Mouse (Mus musculus) lung, embryonic 14.5 days (tissue): Measurements from ENCODE around the gene Avpr1a. TPM values are rescaled to one million over a fixed set of nuclear protein-coding genes. Genes with fewer than 3 reads are reported as not detected.

ENCODE experiments used
- ATAC-seq: fragments of 200-750 bp; cut with Nextera tagmentation; 2 replicates; pipeline ENCODE4 v1.8.0; 2017; ENCODE audit warnings: mild to moderate bottlenecking, moderate TSS enrichment, moderate library complexity; ENCODE audit not compliant: insufficient read depth
- DNase-seq: peaks from one replicate; pipeline ENCODE4 v3.0.0-alpha.2; 2015
- H3K27ac ChIP-seq: fragments of 300-500 bp; sonication (generic); 2 replicates; pipeline ENCODE4 v1.5.1; 2014; ENCODE audit warnings: low read depth, mild to moderate bottlenecking, moderate library complexity
- H3K27me3 ChIP-seq: fragments of 300-500 bp; sonication (generic); 2 replicates; pipeline ENCODE4 v1.6.1; 2014; ENCODE audit warnings: low read length, control low read depth; ENCODE audit not compliant: insufficient read depth
- H3K36me3 ChIP-seq: fragments of 300-500 bp; sonication (generic); 2 replicates; pipeline ENCODE4 v1.6.1; 2014; ENCODE audit warnings: control low read depth; ENCODE audit not compliant: insufficient read depth
- H3K4me1 ChIP-seq: fragments of 300-500 bp; sonication (generic); 2 replicates; pipeline ENCODE4 v1.6.1; 2014; ENCODE audit warnings: antibody characterized with exemption, control low read depth; ENCODE audit not compliant: insufficient read depth
- H3K4me2 ChIP-seq: fragments of 300-500 bp; sonication (generic); 2 replicates; pipeline ENCODE4 v1.6.1; 2014; ENCODE audit warnings: mild to moderate bottlenecking
- H3K4me3 ChIP-seq: fragments of 300-500 bp; sonication (generic); 2 replicates; pipeline ENCODE4 v1.5.1; 2014; ENCODE audit warnings: low read depth, low read length
- H3K9ac ChIP-seq: fragments of 300-500 bp; sonication (generic); 2 replicates; pipeline ENCODE4 v1.6.1; 2014
- H3K9me3 ChIP-seq: fragments of 300-500 bp; sonication (generic); 2 replicates; pipeline ENCODE4 v1.6.1; 2016; ENCODE audit warnings: low read depth, low read length, control low read depth
- CTCF ChIP-seq: IDR thresholded peaks from 2 replicates; pipeline ENCODE4 v1.5.1; 2016; ENCODE audit warnings: antibody characterized with exemption, low read depth
- WGBS: fragments of 180-500 bp; shearing (Covaris S2); extraction: QIAGEN DNeasy Blood & Tissue Kit; methylation state at CpG from one replicate; pipeline ENCODE4 v1.1.7; 2014; 5-methylcytosine and 5-hydroxymethylcytosine counted together
- polyA plus RNA-seq: library from polyadenylated mRNA; unstranded; fragments of >200 nt; fragmentation: Nextera tagmentation; extraction: Ambion mirVana; gene quantifications from 2 replicates; pipeline ENCODE4 v1.2.1, GENCODE M21; 2014

Gene Avpr1a
- polyA plus RNA-seq, 1 experiment from 2014 or later: 0.92 TPM

- Histone ChIP-seq H3K9ac (peak overlapping the region; percentile 28; the same call in 1 of the 2 replicates), H3K4me1 (peaks cover 7% of the 10 kb centered on the region; the same call in 1 of the 2 replicates), H3K27ac (no peak overlapping the region), H3K36me3 (no peaks in the 10 kb centered on the region), H3K4me3 (peak overlapping the region; percentile 46), H3K27me3 (peaks cover 31% of the 10 kb centered on the region), H3K4me2 (peak overlapping the region; percentile 90), H3K9me3 (no peaks in the 10 kb centered on the region)
- WGBS: 1% methylated on average over 70 of the region's 70 CpGs
- peak; percentile 35 for TF ChIP-seq CTCF
- DNase-seq (peak; percentile 65), ATAC-seq (peak; percentile 59)
These were observed 665 bp downstream of the Avpr1a start for GRCm38 (mm10) chr10:122448717-122449611.

DNA sequence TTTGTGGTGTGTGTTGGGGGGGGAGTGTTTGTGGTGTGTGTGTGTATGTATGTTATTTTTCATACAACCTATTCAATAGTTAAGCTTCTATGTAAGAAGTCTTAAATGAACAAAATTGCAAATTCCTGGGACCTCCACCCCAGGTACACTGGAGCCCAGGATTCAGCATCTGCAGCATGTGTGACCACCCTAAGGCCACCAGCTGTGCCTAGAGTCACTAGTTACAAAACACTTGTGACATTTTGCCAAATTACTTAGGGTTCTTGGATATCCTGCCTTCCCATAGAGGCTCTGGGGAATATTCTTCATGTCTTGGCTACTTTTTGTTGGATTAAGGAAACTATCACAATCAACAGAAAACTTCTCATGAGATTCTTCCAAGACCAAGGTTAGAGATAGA, 1.6 kb downstream of the Avpr1a start:
- peaks cover 7% of the 10 kb centered on the region; the same call in 1 of the 2 replicates for H3K4me1 ChIP-seq
- no peaks in the 10 kb centered on the region for H3K36me3 ChIP-seq
- peak; percentile 16 for DNase-seq
- H3K27me3 ChIP-seq: peaks cover 31% of the 10 kb centered on the region
- no peak for TF ChIP-seq CTCF
- ATAC-seq: no peak
- no peak overlapping the region; the same call in 1 of the 2 replicates for H3K4me2 ChIP-seq
- no peak overlapping the region for H3K27ac ChIP-seq
- no peaks in the 10 kb centered on the region for H3K9me3 ChIP-seq
- H3K9ac ChIP-seq: no peak overlapping the region
- 0 out of 2 replicates have a peak overlapping the region, but pooled peaks have one; percentile 46 for H3K4me3 ChIP-seq

GRCm38 (mm10) chr10:122453466-122453865, 5.2 kb downstream of the Avpr1a start:
- Histone ChIP-seq H3K36me3 (no peaks in the 10 kb centered on the region), H3K4me2 (no peak overlapping the region), H3K4me3 (no peak overlapping the region), H3K27me3 (peaks cover 20% of the 10 kb centered on the region), H3K4me1 (peaks cover 6% of the 10 kb centered on the region; the same call in 1 of the 2 replicates), H3K9ac (no peak overlapping the region), H3K9me3 (no peaks in the 10 kb centered on the region), H3K27ac (no peak overlapping the region)
- ATAC-seq (no peak), DNase-seq (no peak)
- WGBS: 68% methylated on average over 3 of the region's 3 CpGs
- no peak for TF ChIP-seq CTCF

GRCm38 (mm10) chr10:122455793-122456192, 7.5 kb downstream of the Avpr1a start:
- H3K27me3 ChIP-seq: peaks cover 3% of the 10 kb centered on the region; the same call in 1 of the 2 replicates
- no peaks in the 10 kb centered on the region for H3K36me3 ChIP-seq
- H3K9ac ChIP-seq: no peak overlapping the region
- H3K27ac ChIP-seq: no peak overlapping the region
- no peaks in the 10 kb centered on the region for H3K9me3 ChIP-seq
- no peaks in the 10 kb centered on the region for H3K4me1 ChIP-seq
- no peak for TF ChIP-seq CTCF
- H3K4me2 ChIP-seq: no peak overlapping the region
- DNase-seq: no peak
- 89% methylated on average over 11 of the region's 11 CpGs for WGBS
- no peak for ATAC-seq
- no peak overlapping the region for H3K4me3 ChIP-seq

DNA sequence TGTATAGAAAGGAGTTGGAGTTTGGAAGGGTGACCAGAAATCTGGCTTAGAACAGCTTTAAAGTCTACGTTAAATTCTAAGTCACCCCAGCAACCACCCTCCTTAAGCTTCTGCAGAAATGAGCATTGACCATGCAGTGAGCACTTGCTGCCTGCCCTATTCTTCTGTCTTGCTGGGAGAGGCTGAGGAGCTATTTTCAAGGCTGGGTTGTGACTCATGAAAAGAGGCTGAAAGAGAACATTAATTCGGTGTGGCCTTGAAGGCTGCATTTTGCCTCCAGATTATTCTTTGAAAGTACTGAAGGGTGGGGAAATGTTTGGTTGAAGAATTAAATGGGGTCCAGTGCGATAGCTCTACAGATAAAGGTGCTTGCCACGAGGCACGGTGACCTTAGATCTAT, 28.5 kb downstream of the Avpr1a start:
- Histone ChIP-seq H3K9me3 (no peaks in the 10 kb centered on the region), H3K4me2 (no peak overlapping the region), H3K36me3 (no peaks in the 10 kb centered on the region), H3K9ac (no peak overlapping the region), H3K27ac (no peak overlapping the region), H3K27me3 (no peaks in the 10 kb centered on the region), H3K4me1 (no peaks in the 10 kb centered on the region), H3K4me3 (no peak overlapping the region)
- DNase-seq (no peak), ATAC-seq (no peak)
- WGBS: 81% methylated on average over 5 of the region's 5 CpGs
- TF ChIP-seq CTCF: no peak

DNA sequence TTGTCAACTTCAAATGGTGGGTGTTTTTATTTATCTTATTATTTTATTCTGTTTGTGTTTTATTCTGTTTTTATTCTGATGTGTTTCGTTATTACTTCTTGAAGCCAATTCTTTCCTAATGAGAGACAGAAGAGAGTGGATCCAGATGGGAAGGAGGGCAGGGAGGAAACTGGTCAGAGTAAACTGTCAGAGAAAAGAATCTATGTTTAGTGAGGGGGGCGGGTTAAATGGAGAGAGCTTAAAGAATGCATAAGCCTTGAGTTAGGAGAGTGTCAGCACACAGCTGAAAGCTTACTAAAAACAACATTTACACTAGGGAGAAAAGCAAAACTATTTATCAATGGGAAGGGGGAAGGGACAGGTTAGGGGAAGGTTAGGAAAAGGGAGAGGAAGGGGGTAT, 50.3 kb downstream of the Avpr1a start:
- no peaks in the 10 kb centered on the region for H3K36me3 ChIP-seq
- no peak for TF ChIP-seq CTCF
- peak; percentile 65; the same call in 1 of the 2 replicates for ATAC-seq
- 17% methylated on average over 2 of the region's 2 CpGs for WGBS
- no peak overlapping the region for H3K9ac ChIP-seq
- peak; percentile 39 for DNase-seq
- H3K4me2 ChIP-seq: no peak overlapping the region
- no peaks in the 10 kb centered on the region for H3K4me1 ChIP-seq
- H3K9me3 ChIP-seq: no peaks in the 10 kb centered on the region
- no peaks in the 10 kb centered on the region for H3K27me3 ChIP-seq
- H3K4me3 ChIP-seq: no peak overlapping the region
- H3K27ac ChIP-seq: no peak overlapping the region

DNA sequence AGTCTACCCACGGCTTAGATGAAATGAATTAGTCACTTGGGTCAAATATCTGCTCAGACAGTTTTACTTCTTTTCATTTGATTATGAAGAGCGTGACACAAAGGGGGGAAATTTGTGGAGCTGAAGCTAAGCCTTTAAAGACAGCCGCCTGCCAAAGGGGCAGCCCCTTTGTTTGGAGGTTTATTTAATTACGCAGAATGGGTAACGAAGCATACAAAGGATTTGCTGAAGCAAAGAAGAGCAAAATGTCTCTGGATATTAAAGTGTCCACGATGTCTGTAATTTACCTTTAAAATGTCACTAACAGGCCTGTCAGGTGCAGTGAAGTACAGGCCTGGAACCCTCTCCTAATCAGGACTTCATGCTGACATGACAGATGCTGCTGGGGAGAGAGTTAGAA, 51.0 kb downstream of the Avpr1a start:
- ATAC-seq (no peak), DNase-seq (no peak)
- Histone ChIP-seq H3K9me3 (no peaks in the 10 kb centered on the region), H3K4me1 (no peaks in the 10 kb centered on the region), H3K4me2 (no peak overlapping the region), H3K9ac (no peak overlapping the region), H3K4me3 (no peak overlapping the region), H3K27ac (no peak overlapping the region), H3K36me3 (no peaks in the 10 kb centered on the region), H3K27me3 (no peaks in the 10 kb centered on the region)
- TF ChIP-seq CTCF: no peak
- 77% methylated on average over 6 of the region's 6 CpGs for WGBS

Other genes starting within 250 kb of the Avpr1a start
- gene Ppm1h, start 230.3 kb downstream of the Avpr1a start, polyA plus RNA-seq: 6.1 and 7.1 TPM in 2 replicates